Mouse (Mus musculus) CH12.LX (cell line): Measurements from ENCODE around the gene Ift81. TPM values are rescaled to one million over a fixed set of nuclear protein-coding genes. Genes with fewer than 3 reads are reported as not detected.

ENCODE experiments used
- DNase-seq: peaks from one replicate; pipeline ENCODE4 v3.0.0-alpha.2; 2013; ENCODE audit errors: extremely low read depth
- H3K27ac ChIP-seq: 2 replicates; pipeline ENCODE4 v1.5.1; 2012; ENCODE audit warnings: low read depth, mild to moderate bottlenecking, control low read depth, moderate library complexity; ENCODE audit not compliant: insufficient read depth
- H3K27me3 ChIP-seq: replicated peaks from 2 replicates; pipeline ENCODE3; 2012; ENCODE audit warnings: inconsistent platforms
- H3K36me3 ChIP-seq, 2 experiments: replicated peaks in 1 of 2; 2 replicates each; pipeline versions ENCODE3 to v1.6.1; 2012; ENCODE audit warnings: inconsistent platforms in 1 of 2, low read length in 1 of 2, mild to moderate bottlenecking in 1 of 2, mixed read lengths in 1 of 2, moderate library complexity in 1 of 2; ENCODE audit not compliant: control insufficient read depth in 1 of 2, insufficient read depth in 1 of 2
- H3K4me1 ChIP-seq, 2 experiments: 2 replicates each; pipeline ENCODE4 v1.6.1; 2012; ENCODE audit warnings: inconsistent platforms in 1 of 2, moderate library complexity in 1 of 2; ENCODE audit not compliant: insufficient read depth in 2 of 2, control insufficient read depth in 1 of 2
- H3K4me2 ChIP-seq: 2 replicates; pipeline ENCODE4 v1.6.1; 2012; ENCODE audit warnings: low read depth, mild to moderate bottlenecking, control low read depth; ENCODE audit not compliant: poor library complexity, insufficient read depth, severe bottlenecking
- H3K4me3 ChIP-seq, 3 experiments: fragments of 150-350 bp in 1 of 3; sonication (generic) in 1 of 3; replicated peaks in 1 of 3; 2 replicates each; pipeline versions ENCODE3 to v1.5.1; 2011 to 2012; ENCODE audit warnings: low read depth in 2 of 3, low read length in 2 of 3, mild to moderate bottlenecking in 2 of 3, moderate library complexity in 2 of 3, control low read depth in 1 of 3, improper control_type of control experiment in 1 of 3, inconsistent platforms in 1 of 3, mixed read lengths in 1 of 3; ENCODE audit not compliant: poor library complexity in 1 of 3
- H3K79me2 ChIP-seq: replicated peaks from 2 replicates; pipeline ENCODE4 v1.6.1; 2012; ENCODE audit warnings: mild to moderate bottlenecking, moderate library complexity; ENCODE audit not compliant: control insufficient read depth, poor library complexity, insufficient read depth, severe bottlenecking; ENCODE audit errors: extremely low read depth
- H3K9ac ChIP-seq: 2 replicates; pipeline ENCODE4 v1.6.1; 2012; ENCODE audit warnings: low read depth, mild to moderate bottlenecking, control low read depth, moderate library complexity; ENCODE audit not compliant: insufficient read depth
- H3K9me3 ChIP-seq: replicated peaks from 2 replicates; pipeline ENCODE3; 2012; ENCODE audit warnings: low read length, inconsistent platforms, mixed read lengths
- BHLHE40 ChIP-seq: IDR thresholded peaks from 2 replicates; pipeline ENCODE4 v1.6.1; 2011; ENCODE audit warnings: mild to moderate bottlenecking, low read depth, low read length, improper control_type of control experiment
- CHD2 ChIP-seq: IDR thresholded peaks from 2 replicates; pipeline ENCODE4 v1.6.1; 2011; ENCODE audit warnings: low read length, improper control_type of control experiment
- CTCF ChIP-seq, 2 experiments: IDR thresholded peaks in 1 of 2; conservative IDR thresholded peaks in 1 of 2; 2 replicates each; pipeline ENCODE4 v1.5.1; 2011 to 2012; ENCODE audit warnings: low read depth in 2 of 2, low read length in 2 of 2, improper control_type of control experiment in 1 of 2, inconsistent platforms in 1 of 2, mild to moderate bottlenecking in 1 of 2, moderate library complexity in 1 of 2
- ELF1 ChIP-seq: IDR thresholded peaks from 2 replicates; pipeline ENCODE4 v1.6.1; 2014; ENCODE audit warnings: low read depth, mild to moderate bottlenecking, inconsistent platforms, low read length, improper control_type of control experiment
- EP300 ChIP-seq: IDR thresholded peaks from 2 replicates; pipeline ENCODE4 v1.6.1; 2011; ENCODE audit warnings: low read length, improper control_type of control experiment
- ETS1 ChIP-seq: conservative IDR thresholded peaks from 2 replicates; pipeline ENCODE4 v1.6.1; 2012; ENCODE audit warnings: low read depth, mild to moderate bottlenecking, inconsistent platforms, low read length, improper control_type of control experiment, moderate library complexity
- IRF4 ChIP-seq: IDR thresholded peaks from 2 replicates; pipeline ENCODE4 v1.6.1; 2014; ENCODE audit warnings: low read depth, mild to moderate bottlenecking, inconsistent platforms, low read length, improper control_type of control experiment
- KAT2A ChIP-seq: IDR thresholded peaks from 2 replicates; pipeline ENCODE4 v1.6.1; 2012; ENCODE audit warnings: low read length, improper control_type of control experiment, inconsistent platforms; ENCODE audit not compliant: insufficient replicate concordance
- MAFK ChIP-seq: IDR thresholded peaks from 2 replicates; pipeline ENCODE4 v1.6.1; 2011; ENCODE audit warnings: low read length, improper control_type of control experiment; ENCODE audit not compliant: insufficient replicate concordance
- MAX ChIP-seq: IDR thresholded peaks from 2 replicates; pipeline ENCODE4 v1.6.1; 2011; ENCODE audit warnings: low read length, improper control_type of control experiment
- MAZ ChIP-seq: IDR thresholded peaks from 2 replicates; pipeline ENCODE4 v1.6.1; 2012; ENCODE audit warnings: low read depth, mild to moderate bottlenecking, inconsistent platforms, low read length, improper control_type of control experiment, moderate library complexity
- MXI1 ChIP-seq: IDR thresholded peaks from 2 replicates; pipeline ENCODE4 v1.6.1; 2011; ENCODE audit warnings: mild to moderate bottlenecking, low read depth, low read length, improper control_type of control experiment
- NRF1 ChIP-seq: IDR thresholded peaks from 2 replicates; pipeline ENCODE4 v1.6.1; 2014; ENCODE audit warnings: low read depth, mild to moderate bottlenecking, inconsistent platforms, low read length, improper control_type of control experiment, moderate library complexity
- RCOR1 ChIP-seq: conservative IDR thresholded peaks from 2 replicates; pipeline ENCODE4 v1.6.1; 2012; ENCODE audit warnings: low read depth, mild to moderate bottlenecking, inconsistent platforms, low read length, improper control_type of control experiment
- SIN3A ChIP-seq: IDR thresholded peaks from 2 replicates; pipeline ENCODE4 v1.6.1; 2012; ENCODE audit warnings: low read length, improper control_type of control experiment, inconsistent platforms
- SMC3 ChIP-seq: IDR thresholded peaks from 2 replicates; pipeline ENCODE4 v1.6.1; 2011; ENCODE audit warnings: low read depth, low read length, improper control_type of control experiment
- TBP ChIP-seq: conservative IDR thresholded peaks from 2 replicates; pipeline ENCODE4 v1.6.1; 2011; ENCODE audit warnings: low read depth, low read length, improper control_type of control experiment
- USF1 ChIP-seq: IDR thresholded peaks from 2 replicates; pipeline ENCODE4 v1.6.1; 2014; ENCODE audit warnings: low read depth, mild to moderate bottlenecking, inconsistent platforms, low read length, improper control_type of control experiment
- ZC3H11A ChIP-seq: IDR thresholded peaks from 2 replicates; pipeline ENCODE4 v1.6.1; 2012; ENCODE audit warnings: low read depth, mild to moderate bottlenecking, inconsistent platforms, low read length, improper control_type of control experiment
- ZMIZ1 ChIP-seq: IDR thresholded peaks from 2 replicates; pipeline ENCODE4 v1.6.1; 2012; ENCODE audit warnings: low read depth, mild to moderate bottlenecking, inconsistent platforms, low read length, improper control_type of control experiment
- dilution Hi-C: fragments of 300-500 bp; cut with MboI; formaldehyde crosslinking; loops from 2 replicates; pipeline ENCODE4 v1.14.3; 2020; ENCODE audit warnings: low sequenced_read_pairs; ENCODE audit not compliant: extremely low pct_unique_long_range_greater_than_20kb, extremely low pct_ligation_motif_present
- in situ Hi-C: fragments of 300-500 bp; cut with MboI; formaldehyde crosslinking; loops from 3 replicates; pipeline ENCODE4 v1.14.3; 2019; ENCODE audit warnings: low sequenced_read_pairs, low pct_ligation_motif_present, low pct_unique_long_range_greater_than_20kb, mixed read lengths
- polyA plus RNA-seq: library from polyadenylated mRNA; unstranded; fragments of >175 nt; gene quantifications from 2 replicates; pipeline ENCODE4 v1.2.1, GENCODE M21; 2012; ENCODE audit warnings: low read depth; ENCODE audit not compliant: insufficient read length
- total RNA-seq, 2 experiments: library from RNA; depleted of rRNA; stranded (reverse); fragments of 300-350 nt in 1 of 2; fragments of >200 nt in 1 of 2; gene quantifications; 2 replicates each; pipeline ENCODE4 v1.2.3; 2012 to 2014

The Ift81 gene
- total and polyA plus RNA-seq, 3 experiments, result 3.1 to 5.0 (median 4.1) TPM

DNA sequence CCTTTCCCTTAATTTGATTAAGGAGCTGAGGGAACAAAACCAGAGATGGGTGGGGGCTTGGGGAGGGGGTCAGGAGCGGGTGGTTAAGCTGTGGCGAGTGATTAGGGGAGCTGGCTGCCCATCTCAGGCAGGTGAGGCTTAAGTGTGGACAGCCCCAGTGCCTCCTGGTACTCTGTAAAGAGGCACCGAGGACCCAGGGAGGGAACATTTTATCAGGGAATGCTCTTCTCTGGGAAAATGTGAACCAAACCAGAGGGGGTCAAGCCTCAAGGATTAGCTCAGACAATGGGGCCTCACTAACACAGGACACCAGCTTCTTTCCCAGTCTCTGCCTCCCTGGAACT is 93.2 kb downstream of the Ift81 start:
- Histone ChIP-seq H3K9me3 (no peaks in the 10 kb centered on the region), H3K27ac (no peak overlapping the region), H3K9ac (no peak overlapping the region), H3K4me2 (no peak overlapping the region), H3K79me2 (no peaks in the 10 kb centered on the region), H3K36me3 (no peaks in the 10 kb centered on the region), H3K27me3 (peaks cover 7% of the 10 kb centered on the region), H3K4me3 (no peak overlapping the region), H3K4me1 (peaks cover 3 to 14% of the 10 kb centered on the region in 2 experiments; a peak in 3 of 4 replicates)
- no peak for TF ChIP-seq TBP
- no peak for TF ChIP-seq BHLHE40
- no peak for TF ChIP-seq MXI1
- TF ChIP-seq MAZ, result no peak
- no peak for TF ChIP-seq ELF1
- TF ChIP-seq RCOR1, result no peak
- TF ChIP-seq ZC3H11A, result no peak
- TF ChIP-seq MAFK, result no peak
- TF ChIP-seq CHD2, result no peak
- no peak for TF ChIP-seq IRF4
- no peak for TF ChIP-seq MAX
- TF ChIP-seq ETS1, result no peak
- TF ChIP-seq CTCF (conservative IDR thresholded peaks at IDR 0.05 in 1 of 2, IDR thresholded peaks at IDR 0.05 in 1 of 2; ENCODE audit: low read depth in 2 of 2, low read length in 2 of 2), result no peak
- no peak for TF ChIP-seq NRF1
- TF ChIP-seq USF1, result no peak
- TF ChIP-seq EP300, result no peak
- no peak for TF ChIP-seq ZMIZ1
- TF ChIP-seq SMC3, result no peak
- no peak for TF ChIP-seq SIN3A
- DNase-seq, result no peak
- in situ Hi-C loops, result loop anchor here (25.0 kb wide), 1 partner anchor 91 kb away; the partner anchor contains the start of gene Ift81
- dilution Hi-C loops, result no loop called here

GRCm38 (mm10) chr5:122520254-122521129 is 93.8 kb downstream of the Ift81 start:
- H3K36me3 ChIP-seq, result no peaks in the 10 kb centered on the region
- in situ Hi-C loops, result loop anchor here (25.0 kb wide), 1 partner anchor 92 kb away; the partner anchor contains the start of gene Ift81
- no peak overlapping the region for H3K27ac ChIP-seq
- no peak overlapping the region for H3K4me3 ChIP-seq
- H3K9ac ChIP-seq, result no peak overlapping the region
- H3K79me2 ChIP-seq, result no peaks in the 10 kb centered on the region
- H3K9me3 ChIP-seq, result no peaks in the 10 kb centered on the region
- DNase-seq, result no peak
- no peak overlapping the region for H3K4me2 ChIP-seq
- peaks cover 3 to 21% of the 10 kb centered on the region in 2 experiments; a peak in 3 of 4 replicates for H3K4me1 ChIP-seq
- peaks cover 7% of the 10 kb centered on the region for H3K27me3 ChIP-seq
- dilution Hi-C loops, result no loop called here
- TF ChIP-seq KAT2A, result no peak
- no peak for TF ChIP-seq MAZ
- no peak for TF ChIP-seq SIN3A
